Mouse (Mus musculus) natural killer cell, adult 2 months (primary cell): ENCODE measurements around the gene Ttn.

Experiments used
- DNase-seq, 2 experiments: peaks; one replicate each; pipeline ENCODE4 v3.0.0; 2022; ENCODE audit warnings: low spot score in 2 of 2

Gene Ttn

GRCm38 (mm10) chr2:76843162-76843561 lies 139.2 kb downstream of the Ttn start:
- DNase-seq = no peak

GRCm38 (mm10) chr2:76820472-76820871 lies 161.9 kb downstream of the Ttn start:
- no peak for DNase-seq

- no peak for DNase-seq
Observed at GRCm38 (mm10) chr2:76817796-76818195, 164.6 kb downstream of the Ttn start.

GRCm38 (mm10) chr2:76814048-76814817 lies 168.1 kb downstream of the Ttn start:
- no peak for DNase-seq

GRCm38 (mm10) chr2:76811160-76811559 lies 171.2 kb downstream of the Ttn start:
- no peak for DNase-seq

- DNase-seq = no peak
Observed at GRCm38 (mm10) chr2:76808334-76808733, 174.0 kb downstream of the Ttn start.

- no peak for DNase-seq
Observed at GRCm38 (mm10) chr2:76807284-76807683, 175.1 kb downstream of the Ttn start.

GRCm38 (mm10) chr2:76806861-76807260 lies 175.5 kb downstream of the Ttn start:
- no peak for DNase-seq

- DNase-seq = no peak
Observed at GRCm38 (mm10) chr2:76806376-76806775, 176.0 kb downstream of the Ttn start.

GRCm38 (mm10) chr2:76805191-76805892 lies 177.0 kb downstream of the Ttn start:
- DNase-seq = no peak

- DNase-seq = no peak
Observed at GRCm38 (mm10) chr2:76784171-76784570, 198.2 kb downstream of the Ttn start.

- DNase-seq = no peak
Observed at GRCm38 (mm10) chr2:76780792-76781191, 201.6 kb downstream of the Ttn start.

- DNase-seq = no peak
Observed at GRCm38 (mm10) chr2:76769831-76770230, 212.5 kb downstream of the Ttn start.

- no peak for DNase-seq
Observed at GRCm38 (mm10) chr2:76767231-76767630, 215.1 kb downstream of the Ttn start.

GRCm38 (mm10) chr2:76764526-76764925 lies 217.8 kb downstream of the Ttn start:
- no peak for DNase-seq

GRCm38 (mm10) chr2:76762154-76762553 lies 220.2 kb downstream of the Ttn start:
- no peak for DNase-seq

GRCm38 (mm10) chr2:76756461-76756860 lies 225.9 kb downstream of the Ttn start:
- no peak for DNase-seq

- no peak for DNase-seq
Observed at GRCm38 (mm10) chr2:76751993-76752392, 230.4 kb downstream of the Ttn start.

- DNase-seq = no peak
Observed at GRCm38 (mm10) chr2:76749341-76750110, 232.8 kb downstream of the Ttn start.

- DNase-seq = no peak
Observed at GRCm38 (mm10) chr2:76748696-76749095, 233.7 kb downstream of the Ttn start.

GRCm38 (mm10) chr2:76719650-76720049 lies 262.7 kb downstream of the Ttn start:
- no peak for DNase-seq

GRCm38 (mm10) chr2:76714984-76715383 lies 267.4 kb downstream of the Ttn start:
- DNase-seq = no peak
